In genomic region chr11:13893301-13893700, GRCm38 (mm10) we compare ENCODE assay signal across 16 mouse cellular contexts.
"Had no signal": no experiment of that assay in that cellular context is flagged by ENCODE, and none has a peak within 500 bp of the region (broad histone marks: within the 10 kb centered on the region; RNA-seq: fewer than 3 reads in every experiment).

No protein-coding gene starts in this region.

- DNase-seq: retina, postnatal 1 day; right cerebral cortex, adult 18-20 months; right cerebral cortex, postnatal 14 days; right cerebral cortex, postnatal 25 days; right cerebral cortex, postnatal 4 days; spleen, adult 18-20 months; thymus, adult 18-20 months; thymus, adult 2 months; thymus, postnatal 14 days; thymus, postnatal 25 days; thymus, postnatal 36 days; thymus, postnatal 4 days had no signal

- H3K9ac ChIP-seq: neural tube, embryonic 13.5 days; neural tube, embryonic 15.5 days; stomach, embryonic 15.5 days had no signal

- H3K4me2 ChIP-seq: neural tube, embryonic 13.5 days; neural tube, embryonic 15.5 days; stomach, embryonic 15.5 days had no signal

- H3K36me3 ChIP-seq: neural tube, embryonic 13.5 days; neural tube, embryonic 15.5 days; stomach, embryonic 15.5 days had no signal

- H3K4me3 ChIP-seq: neural tube, embryonic 13.5 days; neural tube, embryonic 15.5 days; stomach, embryonic 15.5 days had no signal

- H3K27ac ChIP-seq: neural tube, embryonic 13.5 days; neural tube, embryonic 15.5 days; stomach, embryonic 15.5 days; stomach, postnatal 0 days had no signal

- H3K9me3 ChIP-seq: neural tube, embryonic 13.5 days; neural tube, embryonic 15.5 days; stomach, embryonic 15.5 days had no signal

- H3K27me3 ChIP-seq: neural tube, embryonic 13.5 days; neural tube, embryonic 15.5 days; stomach, embryonic 15.5 days had no signal

- H3K4me1 ChIP-seq: neural tube, embryonic 13.5 days; neural tube, embryonic 15.5 days; stomach, embryonic 15.5 days had no signal
